Mouse (Mus musculus) adipocyte (in vitro differentiated cells): ENCODE results near the gene Iqch.
A peak's percentile ranks its signal among the peaks of the same experiment; 100 is the strongest.

Experiments
- DNase-seq: peaks from one replicate; pipeline ENCODE4 v3.0.0-alpha.2; 2016; ENCODE audit warnings: low spot score

Iqch gene

GRCm38 (mm10) chr9:63377270-63378142 lies 224.8 kb downstream of the Iqch start, which contains the start of gene Map2k5:
Map2k5 (minus strand) TSS chr9:63377902.
- DNase-seq = peak; percentile 88

GRCm38 (mm10) chr9:63373315-63373714 lies 229.0 kb downstream of the Iqch start:
- DNase-seq = no peak

- DNase-seq = no peak
Measured at GRCm38 (mm10) chr9:63372541-63372940, 229.8 kb downstream of the Iqch start.
